Mouse (Mus musculus) liver, postnatal 0 days (tissue): ENCODE measurements around the gene Tpm3. TPM values are rescaled to one million over a fixed set of nuclear protein-coding genes. Genes with fewer than 3 reads are reported as not detected.

Source experiments
- ATAC-seq: fragments of 200-750 bp; cut with Nextera tagmentation; 2 replicates; pipeline ENCODE4 v1.8.0; 2017; ENCODE audit warnings: mild to moderate bottlenecking, moderate library complexity
- DNase-seq: peaks from one replicate; pipeline ENCODE4 v3.0.0-alpha.2; 2016
- H3K27ac ChIP-seq: fragments of 300-500 bp; sonication (generic); 2 replicates; pipeline ENCODE4 v1.5.1; 2014; ENCODE audit warnings: antibody characterized with exemption, moderate library complexity, mild to moderate bottlenecking, low read depth
- H3K27me3 ChIP-seq: fragments of 300-500 bp; sonication (generic); 2 replicates; pipeline ENCODE4 v1.6.1; 2014; ENCODE audit warnings: low read length, control low read depth, mixed read lengths; ENCODE audit not compliant: insufficient read depth
- H3K36me3 ChIP-seq: fragments of 300-500 bp; sonication (generic); replicated peaks from 2 replicates; pipeline ENCODE4 v1.6.1; 2014; ENCODE audit warnings: mild to moderate bottlenecking, control low read depth, low read length, moderate library complexity, mixed read lengths; ENCODE audit not compliant: insufficient read depth
- H3K4me1 ChIP-seq: fragments of 300-500 bp; sonication (generic); 2 replicates; pipeline ENCODE4 v1.6.1; 2014; ENCODE audit warnings: antibody characterized with exemption, mild to moderate bottlenecking, control low read depth; ENCODE audit not compliant: insufficient read depth
- H3K4me2 ChIP-seq: fragments of 300-500 bp; sonication (generic); 2 replicates; pipeline ENCODE4 v1.6.1; 2014; ENCODE audit warnings: low read depth, mild to moderate bottlenecking, low read length, moderate library complexity, mixed read lengths
- H3K4me3 ChIP-seq: fragments of 300-500 bp; sonication (generic); 2 replicates; pipeline ENCODE4 v1.5.1; 2014; ENCODE audit warnings: low read depth, low read length
- H3K9ac ChIP-seq: fragments of 300-500 bp; sonication (generic); replicated peaks from 2 replicates; pipeline ENCODE4 v1.6.1; 2014; ENCODE audit warnings: mild to moderate bottlenecking, moderate library complexity
- H3K9me3 ChIP-seq: fragments of 300-500 bp; sonication (generic); 2 replicates; pipeline ENCODE4 v1.6.1; 2016; ENCODE audit warnings: mild to moderate bottlenecking, control low read depth, low read length, mixed read lengths
- CTCF ChIP-seq: sonication (generic); IDR thresholded peaks from 2 replicates; pipeline ENCODE4 v1.5.1; 2016; ENCODE audit warnings: antibody characterized with exemption, low read depth
- EP300 ChIP-seq: IDR thresholded peaks from 2 replicates; pipeline ENCODE4 v1.6.1; 2016; ENCODE audit warnings: antibody characterized with exemption, low read depth, mild to moderate bottlenecking
- WGBS: fragments of 180-500 bp; shearing (Covaris S2); extraction: QIAGEN DNeasy Blood & Tissue Kit; methylation state at CpG from one replicate; pipeline ENCODE4 v1.1.7; 2014; ENCODE audit not compliant: insufficient replicate concordance; 5-methylcytosine and 5-hydroxymethylcytosine counted together
- polyA plus RNA-seq: library from polyadenylated mRNA; unstranded; fragments of >200 nt; fragmentation: Nextera tagmentation; extraction: Ambion mirVana; gene quantifications from 2 replicates; pipeline ENCODE4 v1.2.1, GENCODE M21; 2015

Tpm3 gene
- polyA plus RNA-seq, 1 experiment from 2014 or later: 162 TPM

GRCm38 (mm10) chr3:90076921-90077716 lies 4.7 kb downstream of the Tpm3 start:
- Histone ChIP-seq H3K4me2 (no peak overlapping the region), H3K9me3 (no peaks in the 10 kb centered on the region), H3K27ac (no peak overlapping the region), H3K4me3 (no peak overlapping the region), H3K36me3 (no peaks in the 10 kb centered on the region), H3K27me3 (no peaks in the 10 kb centered on the region), H3K4me1 (peaks cover 18% of the 10 kb centered on the region), H3K9ac (no peak overlapping the region)
- WGBS: 28% methylated on average over 5 of the region's 5 CpGs
- DNase-seq (peak; percentile 85), ATAC-seq (no peak)
- TF ChIP-seq CTCF (peak; percentile 91), EP300 (no peak)

GRCm38 (mm10) chr3:90078224-90078623 lies 5.8 kb downstream of the Tpm3 start:
- no peak for TF ChIP-seq CTCF
- TF ChIP-seq EP300: no peak
- Histone ChIP-seq H3K4me1 (peaks cover 29% of the 10 kb centered on the region), H3K27ac (0 out of 2 replicates have a peak overlapping the region, but pooled peaks have one; percentile 50), H3K4me3 (no peak overlapping the region), H3K36me3 (no peaks in the 10 kb centered on the region), H3K9ac (no peak overlapping the region), H3K27me3 (no peaks in the 10 kb centered on the region), H3K9me3 (no peaks in the 10 kb centered on the region), H3K4me2 (no peak overlapping the region)
- WGBS: 47% methylated on average over 5 of the region's 5 CpGs
- no peak for ATAC-seq
- no peak for DNase-seq

- Histone ChIP-seq H3K4me3 (peak overlapping the region; percentile 91), H3K27ac (peak overlapping the region; percentile 99), H3K4me2 (peak overlapping the region; percentile 95), H3K36me3 (no peaks in the 10 kb centered on the region), H3K9ac (peak overlapping the region; percentile 91), H3K9me3 (no peaks in the 10 kb centered on the region), H3K27me3 (no peaks in the 10 kb centered on the region), H3K4me1 (peaks cover 39% of the 10 kb centered on the region)
- DNase-seq: peak; percentile 95
- WGBS: under 1% methylated on average over 32 of the region's 33 CpGs
- peak; percentile 42; the same call in 1 of the 2 replicates for TF ChIP-seq CTCF
- TF ChIP-seq EP300: peak; percentile 48; the same call in 1 of the 2 replicates
- peak; percentile 92 for ATAC-seq
Measured at GRCm38 (mm10) chr3:90079133-90079762, 6.8 kb downstream of the Tpm3 start.

GRCm38 (mm10) chr3:90079763-90080497 lies 7.5 kb downstream of the Tpm3 start:
- peak overlapping the region; percentile 91 for H3K9ac ChIP-seq
- H3K4me2 ChIP-seq: peak overlapping the region; percentile 95
- no peaks in the 10 kb centered on the region for H3K36me3 ChIP-seq
- H3K9me3 ChIP-seq: no peaks in the 10 kb centered on the region
- H3K27me3 ChIP-seq: no peaks in the 10 kb centered on the region
- peaks cover 46% of the 10 kb centered on the region for H3K4me1 ChIP-seq
- H3K27ac ChIP-seq: peak overlapping the region; percentile 99
- WGBS: under 1% methylated on average over 53 of the region's 53 CpGs
- ATAC-seq (peak; percentile 44), DNase-seq (peak; percentile 77)
- TF ChIP-seq CTCF: peak; percentile 2; the same call in 1 of the 2 replicates
- TF ChIP-seq EP300: no peak
- peak overlapping the region; percentile 91 for H3K4me3 ChIP-seq

DNA sequence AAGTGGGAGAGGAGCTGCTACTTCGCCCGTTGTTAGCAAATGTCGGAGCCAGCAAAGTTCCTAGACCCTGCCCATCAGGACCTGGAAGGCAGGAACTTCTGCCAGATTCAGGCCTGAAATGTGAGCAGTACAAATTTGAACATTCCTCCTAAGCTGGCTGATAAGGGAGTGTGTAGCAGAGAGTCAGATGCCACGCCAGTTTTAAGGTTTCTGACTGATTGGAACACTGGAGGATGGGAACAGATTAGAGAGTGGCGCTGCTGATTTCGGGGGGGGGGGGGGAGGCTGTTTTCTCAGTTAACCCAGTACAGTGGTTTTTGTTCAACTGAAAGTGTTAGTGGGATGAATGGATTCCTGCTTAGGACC lies 8.0 kb downstream of the Tpm3 start:
- under 1% methylated on average over 6 of the region's 6 CpGs for WGBS
- Histone ChIP-seq H3K9me3 (no peaks in the 10 kb centered on the region), H3K4me2 (peak overlapping the region; percentile 95), H3K4me1 (peaks cover 51% of the 10 kb centered on the region), H3K27me3 (no peaks in the 10 kb centered on the region), H3K36me3 (no peaks in the 10 kb centered on the region), H3K4me3 (peak overlapping the region; percentile 91), H3K27ac (peak overlapping the region; percentile 99), H3K9ac (peak overlapping the region; percentile 91)
- DNase-seq (no peak), ATAC-seq (no peak)
- TF ChIP-seq CTCF: no peak
- TF ChIP-seq EP300: no peak
